Mouse (Mus musculus) frontal cortex, adult 2 months (tissue): Measurements from ENCODE around the gene Clstn2. TPM values are rescaled to one million over a fixed set of nuclear protein-coding genes. Genes with fewer than 3 reads are reported as not detected.
A peak's percentile ranks its signal among the peaks of the same experiment; 100 is the strongest.

Experiments
- DNase-seq, 2 experiments: peaks; one replicate each; pipeline ENCODE4 v3.0.0; 2022; ENCODE audit warnings: low spot score in 1 of 2; ENCODE audit errors: extremely low spot score in 1 of 2
- polyA plus RNA-seq: library from polyadenylated mRNA; depleted of rRNA; stranded (reverse); fragments of >200 nt; gene quantifications from 2 replicates; pipeline ENCODE4 v1.2.3, GENCODE M21; 2012

Clstn2 gene
- polyA plus RNA-seq, 1 experiment: 44.1 TPM

DNA sequence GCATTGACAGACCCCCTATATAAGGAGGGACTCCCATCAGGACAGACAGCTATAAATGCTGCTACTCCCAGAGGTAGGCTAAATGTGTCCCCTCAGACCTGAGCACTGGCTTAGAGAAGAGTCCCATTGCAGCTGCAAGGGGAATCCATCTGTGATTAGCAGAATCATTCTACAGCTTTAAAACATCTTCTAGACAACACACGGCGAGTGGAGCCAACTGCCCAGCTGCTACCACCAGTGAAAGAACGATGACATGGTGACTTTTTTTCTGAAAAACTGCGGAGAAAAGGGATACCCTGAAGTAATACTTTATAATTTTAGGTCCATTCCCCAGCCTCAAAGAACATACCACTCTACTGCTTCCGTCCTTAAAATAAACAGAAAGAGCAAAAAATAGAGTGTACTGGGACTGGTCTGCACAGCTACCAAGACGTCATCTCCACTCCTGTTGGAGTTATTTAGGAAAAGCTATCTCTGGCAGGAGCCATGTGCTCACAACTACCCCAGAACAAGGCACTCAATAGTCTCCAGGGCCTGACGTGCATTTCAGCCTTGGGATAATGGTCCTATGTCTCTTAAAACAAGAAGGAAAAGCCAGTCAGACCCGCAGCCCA is 79.1 kb downstream of the Clstn2 start:
- DNase-seq: peak in 1 of 2 experiments; percentile 28

DNA sequence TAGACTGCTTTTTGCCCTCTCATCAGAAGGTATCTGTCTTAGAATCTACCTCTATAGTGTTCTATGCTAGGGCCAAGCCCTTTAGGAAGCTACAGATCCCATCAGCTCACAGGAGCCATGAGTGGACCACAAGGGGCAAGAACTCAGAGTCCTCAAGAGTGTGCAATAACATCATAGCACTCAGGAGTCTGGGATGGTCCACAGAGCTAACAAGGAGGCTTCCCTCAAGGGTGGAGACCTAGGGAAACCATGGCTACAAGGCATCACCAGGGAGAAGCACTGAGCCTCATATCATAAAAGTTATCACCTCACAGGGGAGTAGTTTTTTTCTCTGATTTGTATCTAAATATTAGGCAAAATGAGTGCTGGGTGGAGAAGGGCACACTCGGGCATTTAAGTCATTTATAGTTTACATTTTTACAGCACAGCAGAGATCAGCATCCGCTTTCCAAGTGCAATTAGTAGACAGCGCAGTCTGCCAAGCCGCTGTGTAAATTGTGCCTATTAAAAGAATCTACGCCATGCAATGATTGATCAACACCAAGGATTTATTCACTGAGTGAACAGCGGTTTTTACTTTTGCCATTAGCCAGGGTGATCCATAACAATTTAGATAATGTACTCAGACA is 82.5 kb downstream of the Clstn2 start:
- no peak for DNase-seq

- no peak for DNase-seq
Observed at GRCm38 (mm10) chr9:97919326-97919725, 113.7 kb downstream of the Clstn2 start.

DNA sequence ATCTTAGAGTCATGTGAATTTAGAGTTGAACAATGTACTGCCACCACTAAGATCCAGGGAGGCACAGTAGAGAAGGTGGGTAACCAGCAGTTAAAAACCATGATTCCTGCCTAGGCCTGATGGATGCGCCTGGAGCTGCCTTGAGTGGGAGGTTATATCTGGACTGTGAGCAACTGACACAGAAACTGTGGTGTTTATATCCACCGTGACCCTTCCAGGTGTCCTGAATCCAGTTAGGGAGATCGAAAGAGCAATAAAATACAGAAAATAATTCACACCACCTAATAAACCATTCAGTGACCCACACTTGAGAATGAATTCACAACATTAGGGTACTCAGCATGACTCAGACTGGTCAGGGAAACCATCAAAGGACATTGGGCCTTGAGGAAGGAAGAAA is 141.6 kb downstream of the Clstn2 start:
- DNase-seq: no peak

GRCm38 (mm10) chr9:97883336-97883735 is 149.6 kb downstream of the Clstn2 start:
- DNase-seq: peak; percentile 76 to 79

DNA sequence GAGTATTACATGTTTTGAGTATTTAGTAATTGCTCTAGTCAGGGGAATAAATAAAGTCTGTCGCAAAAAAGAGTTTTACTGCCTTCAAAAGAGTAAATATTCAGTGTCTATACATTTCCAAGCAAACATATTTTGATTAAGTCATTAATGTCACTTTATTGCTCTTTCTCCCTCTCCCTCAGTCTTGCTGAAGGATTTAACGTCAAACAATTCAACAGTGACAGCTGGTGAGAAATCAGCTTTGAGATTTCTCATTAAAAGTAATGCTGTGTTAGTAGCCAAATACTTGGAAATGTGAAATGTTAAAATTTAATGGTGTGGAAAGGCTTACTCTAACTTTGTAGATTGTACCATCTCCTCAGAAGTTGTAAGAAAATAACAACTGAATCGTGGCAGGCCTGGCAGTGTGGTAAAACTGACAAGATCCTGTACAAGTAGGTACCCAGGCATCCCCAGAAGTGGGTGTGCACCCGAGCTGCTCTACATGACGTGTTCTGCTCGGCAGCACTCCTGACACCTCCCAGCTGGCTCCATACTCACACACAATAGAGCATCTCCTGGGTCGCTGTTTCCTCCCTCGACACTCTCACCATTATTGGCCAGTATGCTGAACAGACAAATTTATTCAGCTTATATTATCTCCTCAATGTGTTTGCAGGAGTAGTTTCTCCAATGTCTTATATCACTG is 165.8 kb downstream of the Clstn2 start:
- no peak for DNase-seq

DNA sequence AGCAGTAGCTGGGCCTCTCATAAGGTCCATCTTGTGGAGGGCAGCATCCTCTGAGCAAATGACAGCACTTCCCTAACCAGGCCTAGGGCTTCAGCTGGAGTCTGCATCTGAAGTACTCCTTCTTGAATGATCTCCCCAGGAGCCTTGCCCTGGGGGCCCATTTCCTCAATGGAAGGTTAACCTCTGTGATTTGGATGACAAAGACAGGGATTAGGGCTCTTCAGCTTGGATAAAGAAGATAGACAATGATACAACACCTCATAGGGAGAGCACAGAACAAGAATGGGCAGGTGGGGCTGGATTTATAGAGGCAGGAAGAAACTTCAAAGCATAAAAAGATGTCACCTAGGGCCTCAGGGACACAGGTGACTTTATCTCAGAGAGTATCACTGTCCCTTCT is 180.1 kb downstream of the Clstn2 start:
- DNase-seq: no peak

GRCm38 (mm10) chr9:97847873-97848838 is 184.8 kb downstream of the Clstn2 start:
- peak in 1 of 2 experiments; percentile 40 for DNase-seq

DNA sequence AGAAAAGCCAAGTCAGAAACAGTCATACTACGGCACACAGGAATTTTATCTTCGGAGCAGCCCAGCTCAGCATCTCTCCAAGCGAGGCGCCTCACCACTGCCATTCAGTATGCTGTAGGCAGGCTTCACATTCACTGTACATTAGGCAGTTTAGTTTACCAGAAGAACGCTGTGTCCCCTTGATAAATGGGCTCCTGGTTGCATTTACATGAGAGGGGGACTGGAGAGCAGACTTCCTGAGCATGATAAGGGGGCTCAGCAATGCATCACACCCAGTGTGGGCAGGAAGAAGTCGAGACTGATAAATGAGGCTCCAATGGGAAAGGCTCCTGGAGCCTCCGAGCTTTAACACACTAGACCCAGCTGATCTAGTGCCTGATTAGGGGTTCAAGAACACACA is 190.9 kb downstream of the Clstn2 start:
- DNase-seq: no peak

DNA sequence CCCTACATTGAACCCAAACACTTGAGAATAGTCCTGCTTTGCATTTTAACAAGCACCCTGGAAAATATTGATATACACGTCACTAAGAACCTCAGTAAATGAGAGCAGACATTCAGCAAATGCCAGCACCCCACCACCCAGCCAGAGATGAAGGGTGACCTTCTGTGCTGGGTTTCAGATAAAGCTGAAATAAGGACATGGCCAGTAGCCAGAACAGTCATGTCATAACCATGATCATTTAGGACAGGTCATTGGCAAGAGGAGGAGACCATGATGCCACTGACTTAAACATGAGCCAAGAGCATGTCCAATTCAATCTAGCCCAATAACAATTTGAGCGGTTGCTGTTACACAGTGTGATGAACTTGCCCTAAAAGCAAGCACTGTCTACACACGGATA is 201.8 kb downstream of the Clstn2 start:
- DNase-seq: no peak

DNA sequence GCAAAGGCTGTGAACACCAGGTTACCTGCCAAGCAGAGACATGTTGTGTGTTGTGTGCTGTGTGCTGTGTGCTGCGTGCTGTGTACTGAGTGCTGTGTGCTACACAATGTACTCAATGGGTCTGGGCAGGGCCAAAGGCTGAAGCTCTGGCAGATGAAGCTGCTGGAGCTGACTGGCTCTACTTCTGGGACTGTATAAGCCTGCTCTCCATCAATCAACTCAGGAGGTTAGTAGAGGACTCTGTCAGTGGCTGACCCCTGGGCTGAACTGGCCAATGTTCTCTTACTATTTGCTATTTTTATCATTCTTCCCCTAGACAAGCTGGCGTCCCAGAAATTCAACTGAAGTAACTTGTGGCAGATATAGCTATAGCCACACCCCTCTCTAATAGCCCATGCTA is 203.1 kb downstream of the Clstn2 start:
- DNase-seq: no peak

DNA sequence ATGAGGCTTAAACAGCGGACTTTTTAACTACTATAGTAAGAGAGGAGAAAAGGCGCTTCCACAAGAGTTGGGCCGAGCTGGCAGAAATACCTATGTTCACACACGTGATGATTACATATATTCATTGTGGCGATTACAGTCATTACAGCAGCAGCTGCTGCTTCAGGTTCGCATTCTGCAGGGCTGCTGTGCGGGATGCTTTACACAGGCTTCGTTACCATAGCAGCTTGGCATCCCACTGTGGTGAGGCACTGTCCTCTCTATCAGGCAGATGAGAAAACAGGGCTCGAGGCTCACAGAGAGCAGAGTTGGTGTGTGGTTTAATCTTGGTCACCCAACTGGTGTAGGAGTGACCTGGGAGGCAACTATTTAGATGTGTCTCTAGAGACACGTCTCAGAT is 205.3 kb downstream of the Clstn2 start:
- no peak for DNase-seq

DNA sequence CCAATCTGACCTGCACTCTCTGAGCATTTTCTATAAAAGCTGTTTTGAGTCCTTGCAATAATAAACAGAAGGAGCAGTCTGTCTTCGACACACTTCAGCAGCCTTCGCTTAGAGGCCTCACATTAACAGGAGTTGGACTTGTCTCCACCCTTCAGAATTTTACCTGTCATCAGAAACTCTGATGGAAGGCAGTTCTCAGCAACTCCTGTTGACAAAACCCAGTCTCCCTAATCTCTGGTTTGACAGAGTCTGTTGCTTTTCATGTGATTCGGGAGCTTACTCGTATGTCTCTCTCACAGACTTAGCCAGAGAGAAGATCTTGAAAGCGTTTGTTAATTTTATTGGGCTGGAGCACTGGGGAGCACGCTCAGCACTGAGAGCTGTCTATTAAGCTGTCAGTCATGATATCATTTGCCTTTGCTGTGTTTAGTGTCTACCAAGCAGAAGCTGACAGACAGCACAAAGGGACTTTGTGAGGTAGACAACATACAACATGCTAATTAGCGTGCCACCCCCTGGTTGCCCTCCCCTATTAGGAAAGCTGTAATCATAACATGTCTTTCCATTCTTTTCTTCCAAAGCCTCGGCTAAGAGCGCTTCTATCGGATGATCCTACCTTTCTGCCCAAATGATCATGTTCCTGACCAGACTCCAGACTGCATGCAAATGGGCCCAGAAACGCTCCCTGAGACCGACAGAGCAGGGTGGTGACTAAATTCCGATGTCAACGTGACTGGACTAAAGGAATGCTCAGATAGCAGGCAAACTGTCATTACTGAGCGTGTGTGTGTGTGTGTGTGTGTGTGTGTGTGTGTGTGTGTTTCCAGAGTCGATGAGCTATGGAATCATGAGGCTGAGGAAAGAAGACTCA is 206.7 kb downstream of the Clstn2 start:
- no peak for DNase-seq

GRCm38 (mm10) chr9:97817116-97817515 is 215.9 kb downstream of the Clstn2 start:
- DNase-seq: no peak

DNA sequence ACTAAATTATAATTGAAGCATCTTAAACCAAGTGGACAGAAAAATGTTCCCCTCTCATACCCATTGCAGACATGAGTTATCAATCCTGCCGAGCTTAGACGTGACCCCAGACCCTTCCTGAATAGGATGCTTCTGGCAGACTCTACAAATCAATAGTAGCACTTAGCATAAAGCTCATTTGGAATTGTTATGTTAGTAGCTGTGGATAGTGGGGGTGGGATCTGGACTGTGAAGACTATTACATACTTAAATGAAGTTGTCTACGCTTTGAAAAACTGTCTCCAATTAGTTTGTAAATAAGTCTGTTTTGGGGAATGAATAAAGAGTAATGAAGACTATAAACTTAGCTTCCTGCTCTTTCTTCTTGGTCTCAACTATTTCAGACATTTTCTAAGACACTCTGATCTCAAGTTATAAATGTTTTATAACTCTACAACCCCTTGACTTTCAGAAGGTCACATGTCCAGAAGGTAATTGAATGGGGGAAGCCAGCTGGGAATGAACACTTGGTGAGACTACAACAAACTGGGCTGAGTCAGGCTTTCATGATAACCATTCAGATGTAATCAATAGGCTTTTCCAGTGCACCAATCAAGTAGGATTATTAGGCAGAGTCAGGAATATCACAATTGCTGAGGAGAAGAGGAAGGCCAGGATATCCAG is 216.7 kb downstream of the Clstn2 start:
- no peak for DNase-seq

DNA sequence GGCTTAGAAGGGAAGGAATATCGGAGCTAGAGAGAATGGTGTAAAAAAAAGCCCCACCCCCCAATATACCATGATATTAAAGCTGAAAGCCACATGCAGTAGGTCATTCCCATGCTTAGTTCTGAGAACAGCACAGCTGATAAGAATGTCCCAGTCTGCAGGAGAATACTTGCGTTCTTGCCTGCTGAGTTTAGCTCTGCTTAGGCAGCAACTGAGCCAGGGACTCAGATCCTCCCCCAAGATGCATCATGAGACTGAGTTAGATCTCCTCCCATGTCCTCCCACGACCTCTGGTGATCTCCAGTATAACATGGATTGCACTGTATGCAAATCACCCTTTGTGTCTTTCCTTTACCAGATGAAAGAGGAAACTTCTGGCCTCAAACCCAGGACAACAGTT is 219.8 kb downstream of the Clstn2 start:
- DNase-seq: peak; percentile 6 to 19

GRCm38 (mm10) chr9:97807031-97807430 is 225.9 kb downstream of the Clstn2 start:
- DNase-seq: peak in 1 of 2 experiments; percentile 7

DNA sequence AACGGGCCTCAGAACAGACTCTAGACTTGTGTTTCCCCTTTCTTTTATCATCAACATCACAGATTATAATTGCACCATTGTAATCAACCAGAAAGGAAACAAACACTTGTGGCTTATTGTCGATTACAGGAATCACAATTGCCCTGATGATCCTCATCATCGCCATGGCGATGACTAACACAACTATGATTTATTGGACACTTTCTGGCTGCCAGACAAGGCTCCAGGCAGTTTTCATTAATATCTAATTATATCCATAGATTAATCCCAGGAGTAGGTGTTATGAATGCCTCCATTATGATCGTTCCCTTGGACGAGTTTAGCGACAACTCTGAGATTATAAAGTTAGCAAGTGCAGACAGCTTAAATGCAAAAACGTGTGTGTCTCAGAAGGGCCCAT is 239.3 kb downstream of the Clstn2 start:
- no peak for DNase-seq

GRCm38 (mm10) chr9:97788151-97788670 is 244.8 kb downstream of the Clstn2 start:
- no peak for DNase-seq
